Mouse (Mus musculus) ES-Bruce4 (cell line): ENCODE results near the gene Gnao1. TPM values are rescaled to one million over a fixed set of nuclear protein-coding genes. Genes with fewer than 3 reads are reported as not detected.

ENCODE experiments used
- H3K27ac ChIP-seq: 2 replicates; pipeline ENCODE4 v1.5.1; 2012; ENCODE audit warnings: low read length, inconsistent platforms; ENCODE audit not compliant: insufficient read depth
- H3K27me3 ChIP-seq: 2 replicates; pipeline ENCODE4 v1.6.1; 2012; ENCODE audit warnings: mild to moderate bottlenecking, low read length, inconsistent platforms; ENCODE audit not compliant: control insufficient read depth, poor library complexity, insufficient read depth, severe bottlenecking
- H3K36me3 ChIP-seq: 2 replicates; pipeline ENCODE4 v1.6.1; 2012; ENCODE audit warnings: inconsistent platforms, mild to moderate bottlenecking, low read length, moderate library complexity; ENCODE audit not compliant: control insufficient read depth, poor library complexity, insufficient read depth, severe bottlenecking
- H3K4me1 ChIP-seq: one replicate; pipeline ENCODE4 v1.8.1; 2011; ENCODE audit warnings: low read length; ENCODE audit not compliant: control insufficient read depth, insufficient read depth
- H3K4me3 ChIP-seq: 2 replicates; pipeline ENCODE4 v1.5.1; 2011; ENCODE audit warnings: low read depth, mild to moderate bottlenecking, low read length
- H3K9ac ChIP-seq: 2 replicates; pipeline ENCODE4 v1.6.1; 2012; ENCODE audit warnings: low read depth, mild to moderate bottlenecking, inconsistent platforms; ENCODE audit not compliant: poor library complexity, severe bottlenecking
- H3K9me3 ChIP-seq: replicated peaks from 2 replicates; pipeline ENCODE4 v1.6.1; 2012; ENCODE audit warnings: mild to moderate bottlenecking, low read length, inconsistent platforms; ENCODE audit not compliant: control insufficient read depth, poor library complexity, insufficient read depth, severe bottlenecking
- CTCF ChIP-seq: IDR thresholded peaks from one replicate; pipeline ENCODE4 v1.8.1; 2011; ENCODE audit warnings: low read depth, low read length
- EP300 ChIP-seq: IDR thresholded peaks from 2 replicates; pipeline ENCODE4 v1.6.1; 2011; ENCODE audit warnings: low read depth, low read length; ENCODE audit not compliant: insufficient read depth
- POLR2A ChIP-seq: IDR thresholded peaks from one replicate; pipeline ENCODE4 v1.8.1; 2011; ENCODE audit warnings: low read length; ENCODE audit not compliant: insufficient read depth
- polyA plus RNA-seq: library from polyadenylated mRNA; stranded (reverse); fragments of >200 nt; gene quantifications from 2 replicates; pipeline ENCODE4 v1.2.4, GENCODE M21; 2011; ENCODE audit warnings: low read depth; ENCODE audit not compliant: missing spikeins, insufficient read depth, insufficient read length

Gnao1 gene
- polyA plus RNA-seq, 1 experiment: 5.0 TPM

DNA sequence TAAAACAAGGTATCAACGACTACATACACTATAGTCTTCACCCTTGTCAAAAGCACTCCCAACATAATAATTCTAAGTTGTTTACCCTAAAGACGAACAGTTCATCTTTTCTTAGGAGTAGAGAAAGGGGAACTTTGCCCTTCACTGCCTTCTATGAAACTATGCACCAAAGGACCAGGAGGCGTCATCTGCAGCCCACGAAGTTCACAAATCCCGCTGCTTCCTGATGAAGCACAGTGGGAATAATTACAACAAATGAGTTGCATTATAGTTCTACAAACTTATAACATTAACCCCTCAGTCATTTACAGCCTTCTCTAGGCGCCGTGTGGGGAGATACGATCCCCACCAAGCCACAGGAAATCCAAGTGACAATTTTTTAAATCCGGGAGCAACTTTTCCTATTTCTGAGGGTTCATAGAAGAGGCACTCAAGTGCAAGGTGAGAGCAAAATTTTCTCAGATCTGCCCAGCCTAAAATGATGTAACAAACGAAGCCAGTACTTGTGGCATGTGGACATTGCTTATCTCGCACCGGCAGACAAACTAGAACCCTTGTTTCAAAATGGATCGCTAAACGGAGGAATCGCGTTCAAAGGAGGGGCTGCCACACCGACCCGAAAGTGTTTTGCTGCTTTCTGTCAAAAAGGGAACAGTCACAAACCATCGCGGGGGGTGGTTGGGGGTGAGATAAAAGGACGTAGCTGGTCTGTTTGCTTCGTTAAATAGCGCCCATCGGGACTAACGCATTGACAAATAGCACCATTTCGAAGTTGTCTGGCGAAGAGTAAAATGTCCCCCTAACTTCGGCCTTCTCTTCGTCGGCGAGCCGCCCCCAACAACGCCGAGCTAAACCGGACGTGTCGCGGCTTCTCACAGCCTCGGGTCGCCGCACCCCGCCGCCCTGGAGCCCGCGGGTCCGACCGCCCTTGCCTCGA is 201.6 kb downstream of the Gnao1 start:
- Histone ChIP-seq H3K27ac (no peak overlapping the region), H3K27me3 (peaks cover 2% of the 10 kb centered on the region), H3K9me3 (no peaks in the 10 kb centered on the region), H3K9ac (peak overlapping the region; percentile 94), H3K36me3 (no peaks in the 10 kb centered on the region), H3K4me3 (peak overlapping the region; percentile 69), H3K4me1 (peaks cover 2% of the 10 kb centered on the region)
- TF ChIP-seq EP300 (no peak), POLR2A (no peak), CTCF (no peak)

DNA sequence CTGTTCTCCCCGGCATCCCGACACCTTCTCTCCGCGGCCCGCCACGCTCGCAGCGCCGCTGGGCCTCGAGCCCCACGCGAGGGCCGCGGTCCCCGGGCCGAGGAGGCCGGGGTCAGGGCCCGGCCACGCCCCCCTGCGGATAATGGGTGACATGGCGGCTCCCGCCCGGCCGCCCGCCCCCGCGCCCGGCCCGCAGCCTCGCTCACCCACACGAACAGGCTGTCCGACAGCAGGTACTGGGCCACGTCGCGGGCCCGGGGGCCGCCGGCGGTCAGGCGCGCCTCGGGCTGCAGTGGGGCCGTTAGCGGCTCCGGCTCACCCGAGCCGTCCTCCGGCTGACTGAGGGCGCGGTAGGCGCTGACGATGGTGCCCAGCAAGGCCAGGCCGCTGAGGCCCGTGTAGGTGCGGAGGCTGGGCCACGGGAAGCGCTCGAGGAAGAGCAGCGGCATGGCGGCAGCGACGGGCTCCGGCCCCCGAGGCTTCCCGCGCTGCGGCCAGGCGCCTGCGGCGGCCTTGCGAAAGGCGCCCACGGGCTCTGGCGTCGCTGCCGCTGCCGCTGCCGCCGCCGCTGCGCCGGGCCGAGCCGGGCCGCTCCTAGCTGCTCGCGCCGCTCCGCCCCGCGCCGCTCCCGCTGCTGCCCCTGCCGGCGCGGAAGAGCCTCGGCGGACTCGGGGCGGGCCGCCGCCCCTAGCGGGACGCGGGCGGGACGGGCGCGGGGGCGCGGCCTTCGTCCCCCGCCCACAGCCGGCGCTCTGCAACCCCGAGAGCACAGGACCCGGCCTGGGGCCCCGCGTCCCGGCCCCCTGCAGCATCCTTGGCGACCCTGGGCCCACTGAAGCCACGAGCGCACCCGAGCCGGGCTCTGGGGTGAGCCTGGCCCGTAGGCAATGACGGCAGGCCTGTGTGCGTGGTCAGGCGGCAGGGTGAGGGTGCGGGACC is 202.5 kb downstream of the Gnao1 start, which contains the start of gene Amfr:
TSS of gene Amfr (minus strand) at position 830 of the 939 bp plus-strand sequence.
- Histone ChIP-seq H3K36me3 (no peaks in the 10 kb centered on the region), H3K4me1 (peaks cover 2% of the 10 kb centered on the region), H3K27me3 (peaks cover 2% of the 10 kb centered on the region), H3K9me3 (no peaks in the 10 kb centered on the region), H3K9ac (peak within 1 kb of the TSS; percentile 94), H3K27ac (no peak within 1 kb of the TSS), H3K4me3 (peak within 1 kb of the TSS; percentile 94)
- TF ChIP-seq POLR2A: no peak
- TF ChIP-seq EP300: no peak
- no peak for TF ChIP-seq CTCF

DNA sequence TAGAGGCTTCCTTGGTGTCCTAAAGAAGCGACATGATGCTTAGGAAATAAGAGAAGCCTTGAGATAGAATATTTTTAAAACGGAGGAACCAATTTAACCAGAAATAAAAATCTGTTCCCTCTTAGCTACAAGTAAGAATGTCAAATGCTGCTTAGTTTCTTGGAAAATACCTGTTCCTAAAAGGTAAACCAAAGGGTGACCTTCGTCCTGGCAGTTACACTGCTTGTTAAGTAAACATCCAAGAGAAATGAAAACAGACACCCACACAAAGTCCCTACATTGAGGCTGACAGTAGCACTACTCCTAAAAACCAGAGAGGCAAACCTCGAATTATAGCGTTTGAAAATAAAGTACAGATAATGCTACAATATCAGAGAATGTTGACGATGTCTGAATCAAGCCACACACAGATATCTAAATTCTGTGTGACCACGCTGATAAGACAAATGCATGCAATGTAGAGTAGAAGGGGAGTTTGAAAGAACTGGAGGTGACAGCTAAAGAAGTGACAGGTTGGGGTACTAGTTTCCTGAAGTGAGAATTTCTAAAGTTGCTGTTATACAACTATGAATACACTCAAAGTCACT is 203.4 kb downstream of the Gnao1 start:
- H3K9me3 ChIP-seq: no peaks in the 10 kb centered on the region
- H3K4me1 ChIP-seq: peaks cover 2% of the 10 kb centered on the region
- peak overlapping the region; percentile 94 for H3K9ac ChIP-seq
- H3K4me3 ChIP-seq: peak overlapping the region; percentile 94
- no peak overlapping the region for H3K27ac ChIP-seq
- H3K27me3 ChIP-seq: peaks cover 2% of the 10 kb centered on the region
- H3K36me3 ChIP-seq: no peaks in the 10 kb centered on the region
- TF ChIP-seq CTCF (no peak), EP300 (no peak), POLR2A (no peak)

Other genes with a start within 250 kb of the Gnao1 start
- 28.6 and 33.5 TPM in 2 replicates for gene Amfr, start 202.9 kb downstream of the Gnao1 start, polyA plus RNA-seq
- gene Nudt21, start 227.1 kb downstream of the Gnao1 start, polyA plus RNA-seq: 233 and 241 TPM in 2 replicates
- 31.9 and 37.8 TPM in 2 replicates for gene Ogfod1, start 227.2 kb downstream of the Gnao1 start, polyA plus RNA-seq